In genomic region chr14:80010426-80010825, GRCm38 (mm10) we compare ENCODE assay signal across 31 mouse cellular contexts. TPM values are rescaled to one million over a fixed set of nuclear protein-coding genes. Genes with fewer than 3 reads are reported as not detected.
"Had no signal": no experiment of that assay in that cellular context is flagged by ENCODE, and none has a peak within 500 bp of the region (broad histone marks: within the 10 kb centered on the region; RNA-seq: fewer than 3 reads in every experiment).

No protein-coding gene starts in this region.

- H3K36me3 ChIP-seq: limb, embryonic 10.5 days; limb, embryonic 12.5 days; limb, embryonic 13.5 days; limb, embryonic 15.5 days; liver, embryonic 12.5 days; liver, embryonic 13.5 days; liver, embryonic 15.5 days; lung, embryonic 15.5 days; midbrain, embryonic 10.5 days; midbrain, embryonic 12.5 days; midbrain, embryonic 13.5 days; midbrain, embryonic 15.5 days had no signal

- H3K9me3 ChIP-seq: limb, embryonic 10.5 days; limb, embryonic 12.5 days; limb, embryonic 13.5 days; limb, embryonic 15.5 days; liver, embryonic 12.5 days; liver, embryonic 13.5 days; liver, embryonic 15.5 days; lung, embryonic 15.5 days; midbrain, embryonic 10.5 days; midbrain, embryonic 12.5 days; midbrain, embryonic 13.5 days; midbrain, embryonic 15.5 days had no signal

- DNase-seq: left cerebral cortex, postnatal 4 days; liver; liver, embryonic 13.5 days; liver, postnatal 0 days; lung, adult 18-20 months; lung, adult 2 months; lung, embryonic 14.5 days; lung, postnatal 10 days; lung, postnatal 14 days; lung, postnatal 36 days; lung, postnatal 4 days; midbrain, embryonic 14.5 days had no signal

- H3K4me2 ChIP-seq: limb, embryonic 12.5 days; limb, embryonic 13.5 days; limb, embryonic 15.5 days; liver, embryonic 11.5 days; liver, embryonic 12.5 days; liver, embryonic 13.5 days; liver, embryonic 15.5 days; lung, embryonic 14.5 days; lung, embryonic 15.5 days; midbrain, embryonic 11.5 days; midbrain, embryonic 12.5 days; midbrain, embryonic 13.5 days; midbrain, embryonic 15.5 days had no signal

- H3K4me3 ChIP-seq: limb, embryonic 10.5 days; limb, embryonic 12.5 days; limb, embryonic 13.5 days; limb, embryonic 15.5 days; liver, embryonic 12.5 days; liver, embryonic 13.5 days; liver, embryonic 15.5 days; lung, embryonic 15.5 days; megakaryocyte, embryonic 14.5 days; midbrain, embryonic 10.5 days; midbrain, embryonic 12.5 days; midbrain, embryonic 13.5 days; midbrain, embryonic 15.5 days; myocyte had no signal

- H3K27ac ChIP-seq: limb, embryonic 10.5 days; limb, embryonic 12.5 days; limb, embryonic 13.5 days; limb, embryonic 15.5 days; liver, embryonic 12.5 days; liver, embryonic 13.5 days; liver, embryonic 14.5 days; liver, embryonic 15.5 days; lung, embryonic 15.5 days; macrophage; midbrain, embryonic 10.5 days; midbrain, embryonic 12.5 days; midbrain, embryonic 13.5 days; midbrain, embryonic 15.5 days had no signal

- H3K27me3 ChIP-seq: limb, embryonic 12.5 days; limb, embryonic 13.5 days; limb, embryonic 15.5 days; liver, embryonic 12.5 days; liver, embryonic 13.5 days; liver, embryonic 15.5 days; lung, embryonic 15.5 days; megakaryocyte, embryonic 14.5 days; midbrain, embryonic 12.5 days; midbrain, embryonic 13.5 days; midbrain, embryonic 15.5 days had no signal

- H3K9ac ChIP-seq: limb, embryonic 12.5 days; limb, embryonic 13.5 days; limb, embryonic 15.5 days; liver, embryonic 12.5 days; liver, embryonic 13.5 days; liver, embryonic 14.5 days; liver, embryonic 15.5 days; liver, postnatal 0 days; lung, embryonic 14.5 days; lung, embryonic 15.5 days; midbrain, embryonic 12.5 days; midbrain, embryonic 13.5 days; midbrain, embryonic 15.5 days had no signal

- H3K4me1 ChIP-seq: limb, embryonic 10.5 days; liver, embryonic 12.5 days; liver, embryonic 13.5 days; liver, embryonic 15.5 days; megakaryocyte, embryonic 14.5 days had no signal

RNA-seq across cellular contexts. Expression of gene Olfm4, which starts 26.5 kb away (rescaled TPM):
- total RNA-seq: monocyte, adult 5-6 weeks had no signal
- polyA plus RNA-seq: liver, adult 2 months; lung, adult 2 months; myocyte had no signal
